Mouse (Mus musculus) liver, embryonic 14.5 days (tissue): ENCODE measurements at regions not wholly inside any gene's neighbourhood (a gene's known extent, or its start where the extent isn't known, plus 50 kb on each side); places are given as distances from the start of the nearest gene placed in this dataset.

ENCODE experiments used
- CTCF ChIP-seq: IDR thresholded peaks from 2 replicates; pipeline ENCODE4 v1.5.1; 2016; ENCODE audit warnings: antibody characterized with exemption, low read depth, control low read depth
- EP300 ChIP-seq: IDR thresholded peaks from 2 replicates; pipeline ENCODE4 v1.6.1; 2016; ENCODE audit warnings: antibody characterized with exemption, low read depth

DNA sequence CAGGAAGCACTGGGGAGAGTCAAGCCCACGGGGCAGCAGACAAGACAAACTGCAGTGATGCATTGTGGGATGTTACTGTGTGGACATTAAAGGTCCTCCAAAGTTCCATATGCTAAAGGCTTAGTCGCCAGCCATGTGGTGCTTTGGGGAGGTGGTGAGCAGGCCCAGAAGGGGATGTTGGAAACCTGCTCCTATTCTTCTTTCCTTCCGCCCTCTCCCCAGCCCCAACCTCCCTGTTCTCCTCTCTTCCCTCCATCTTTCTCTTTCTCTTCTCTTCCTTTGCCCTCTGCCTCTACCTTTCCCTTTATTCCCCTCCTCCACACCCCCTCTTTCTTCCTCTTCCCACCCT is 468.3 kb upstream of the Mctp2 start:
- TF ChIP-seq CTCF (no peak), EP300 (no peak)
